Mouse (Mus musculus) midbrain, postnatal 0 days (tissue): ENCODE measurements around the gene Bpifb5. TPM values are rescaled to one million over a fixed set of nuclear protein-coding genes. Genes with fewer than 3 reads are reported as not detected.
"Not testable (repeated sequence)": the region's sequence is repeated elsewhere in the genome, so short reads cannot be mapped to it uniquely, and the experiment has no call there.

ENCODE experiments used
- ATAC-seq: fragments of 200-750 bp; cut with Nextera tagmentation; 2 replicates; pipeline ENCODE4 v1.8.0; 2017; ENCODE audit warnings: moderate number of reproducible peaks, mild to moderate bottlenecking, moderate TSS enrichment, moderate library complexity; ENCODE audit not compliant: low FRiP score
- DNase-seq: peaks from one replicate; pipeline ENCODE4 v3.0.0-alpha.2; 2015; ENCODE audit warnings: low spot score
- H3K27ac ChIP-seq: fragments of 300-500 bp; sonication (generic); 2 replicates; pipeline ENCODE4 v1.5.1; 2014; ENCODE audit warnings: low read depth, mild to moderate bottlenecking, low read length, mixed read lengths
- H3K27me3 ChIP-seq: fragments of 300-500 bp; sonication (generic); 2 replicates; pipeline ENCODE4 v1.6.1; 2014; ENCODE audit warnings: low read length, control low read depth, mixed read lengths; ENCODE audit not compliant: insufficient read depth
- H3K36me3 ChIP-seq: fragments of 300-500 bp; sonication (generic); 2 replicates; pipeline ENCODE4 v1.6.1; 2014; ENCODE audit warnings: low read length, control low read depth, mixed read lengths; ENCODE audit not compliant: insufficient read depth
- H3K4me1 ChIP-seq: fragments of 300-500 bp; sonication (generic); 2 replicates; pipeline ENCODE4 v1.6.1; 2014; ENCODE audit warnings: mild to moderate bottlenecking, control low read depth, antibody characterized with exemption, low read length, mixed read lengths; ENCODE audit not compliant: insufficient read depth
- H3K4me2 ChIP-seq: fragments of 300-500 bp; sonication (generic); 2 replicates; pipeline ENCODE4 v1.6.1; 2014; ENCODE audit warnings: low read depth, mild to moderate bottlenecking, low read length, mixed read lengths; ENCODE audit not compliant: poor library complexity, severe bottlenecking
- H3K4me3 ChIP-seq: fragments of 300-500 bp; sonication (generic); 2 replicates; pipeline ENCODE4 v1.5.1; 2014; ENCODE audit warnings: low read depth, mild to moderate bottlenecking, low read length, moderate library complexity
- H3K9ac ChIP-seq: fragments of 300-500 bp; sonication (generic); replicated peaks from 2 replicates; pipeline ENCODE4 v1.6.1; 2014; ENCODE audit warnings: mild to moderate bottlenecking, low read length, moderate library complexity, mixed read lengths; ENCODE audit not compliant: poor library complexity, severe bottlenecking
- H3K9me3 ChIP-seq: fragments of 300-500 bp; sonication (generic); 2 replicates; pipeline ENCODE4 v1.6.1; 2016; ENCODE audit warnings: low read length, control low read depth
- CTCF ChIP-seq: IDR thresholded peaks from 2 replicates; pipeline ENCODE4 v1.5.1; 2016; ENCODE audit warnings: antibody characterized with exemption, mild to moderate bottlenecking
- WGBS: fragments of 180-500 bp; shearing (Covaris S2); extraction: QIAGEN DNeasy Blood & Tissue Kit; methylation state at CpG from one replicate; pipeline ENCODE4 v1.1.7; 2014; 5-methylcytosine and 5-hydroxymethylcytosine counted together
- polyA plus RNA-seq: library from polyadenylated mRNA; unstranded; fragments of >200 nt; fragmentation: Nextera tagmentation; extraction: Ambion mirVana; gene quantifications from 2 replicates; pipeline ENCODE4 v1.2.1, GENCODE M21; 2015
- total RNA-seq: library from RNA; depleted of rRNA; stranded (reverse); fragments of >200 nt; gene quantifications from 2 replicates; pipeline ENCODE4 v1.2.3, GENCODE M21; 2014; rRNA removed

Bpifb5 gene
- total RNA-seq = 0.44 and 0.52 TPM in 2 replicates
- 0.27 TPM in 1 of 2 replicates, not detected in the other for polyA plus RNA-seq

GRCm38 (mm10) chr2:154223265-154223916, at the start of gene Bpifb5:
Gene Bpifb5 (plus strand): TSS chr2:154223742.
- 0 out of 2 replicates have a peak within 1 kb of the TSS, but pooled peaks have one; percentile 1 for H3K27ac ChIP-seq
- no peaks in the 10 kb centered on the region for H3K36me3 ChIP-seq
- no peaks in the 10 kb centered on the region for H3K27me3 ChIP-seq
- H3K4me2 ChIP-seq = no peak within 1 kb of the TSS
- H3K9me3 ChIP-seq = no peaks in the 10 kb centered on the region
- H3K9ac ChIP-seq = no peak within 1 kb of the TSS
- WGBS = 8% methylated on average over 14 of the region's 14 CpGs
- DNase-seq (peak; percentile 93), ATAC-seq (peak; percentile 82)
- H3K4me3 ChIP-seq = no peak within 1 kb of the TSS
- no peak for TF ChIP-seq CTCF
- H3K4me1 ChIP-seq = 0 out of 2 replicates have a peak, but pooled peaks cover 8% of the 10 kb centered on the region

GRCm38 (mm10) chr2:154181900-154182299, 41.6 kb upstream of the Bpifb5 start:
- H3K4me3 ChIP-seq, H3K9me3 ChIP-seq, H3K4me2 ChIP-seq, H3K27me3 ChIP-seq, H3K4me1 ChIP-seq, ATAC-seq, H3K9ac ChIP-seq, DNase-seq, H3K27ac ChIP-seq, H3K36me3 ChIP-seq: not testable (repeated sequence)
- 84% methylated on average over 7 of the region's 7 CpGs for WGBS

GRCm38 (mm10) chr2:154183061-154183460, 40.5 kb upstream of the Bpifb5 start:
- H3K4me2 ChIP-seq, H3K27me3 ChIP-seq, ATAC-seq, DNase-seq, H3K4me1 ChIP-seq, H3K27ac ChIP-seq, H3K9ac ChIP-seq, H3K9me3 ChIP-seq, H3K4me3 ChIP-seq, H3K36me3 ChIP-seq: not testable (repeated sequence)
- 80% methylated on average over 4 of the region's 4 CpGs for WGBS

DNA sequence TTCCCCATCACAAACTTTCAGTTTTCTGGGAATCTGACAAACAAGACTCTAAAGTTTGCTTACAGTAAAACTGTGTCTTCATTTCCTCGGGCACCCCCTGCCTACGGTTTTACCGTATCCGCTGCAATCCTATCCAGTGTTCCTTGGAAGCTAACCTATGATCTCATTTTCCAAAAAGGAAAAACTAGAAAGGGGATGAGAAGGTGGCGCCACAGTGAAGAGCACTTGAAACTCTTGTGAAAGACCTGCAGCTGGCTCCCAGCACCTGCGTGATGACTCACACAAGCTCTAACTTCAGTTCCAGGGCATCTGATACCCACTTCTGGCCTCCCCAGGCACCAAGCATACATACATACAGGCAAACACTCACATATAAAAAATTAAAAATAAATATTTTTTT, 38.2 kb upstream of the Bpifb5 start:
- TF ChIP-seq CTCF = no peak
- no peaks in the 10 kb centered on the region for H3K4me1 ChIP-seq
- H3K4me3 ChIP-seq = no peak overlapping the region
- DNase-seq (no peak), ATAC-seq (no peak)
- 90% methylated on average over 6 of the region's 6 CpGs for WGBS
- H3K9ac ChIP-seq = no peak overlapping the region
- H3K9me3 ChIP-seq = no peaks in the 10 kb centered on the region
- H3K27me3 ChIP-seq = no peaks in the 10 kb centered on the region
- H3K36me3 ChIP-seq = no peaks in the 10 kb centered on the region
- H3K27ac ChIP-seq = no peak overlapping the region
- H3K4me2 ChIP-seq = no peak overlapping the region

DNA sequence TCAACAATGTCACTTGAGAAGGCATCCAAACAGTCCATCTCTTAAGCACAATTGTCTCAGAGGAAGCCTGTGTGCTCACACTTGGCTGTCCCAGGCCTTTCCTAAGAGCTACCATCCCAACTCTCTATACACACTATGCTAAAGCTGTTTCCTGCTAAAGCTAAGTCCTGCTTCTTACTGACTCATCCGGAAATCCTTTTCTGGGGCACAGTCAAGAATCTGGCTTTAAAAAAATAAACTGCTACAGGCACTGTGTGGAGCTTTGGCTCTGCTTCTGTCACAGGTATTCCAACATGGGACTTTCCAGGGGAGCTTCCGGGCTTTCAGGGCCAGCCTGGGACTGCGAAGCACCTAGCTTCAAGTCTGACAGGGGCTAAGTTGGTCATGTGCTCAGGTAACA, 37.8 kb upstream of the Bpifb5 start:
- no peak overlapping the region for H3K4me2 ChIP-seq
- WGBS = 74% methylated on average over 3 of the region's 3 CpGs
- H3K36me3 ChIP-seq = no peaks in the 10 kb centered on the region
- H3K4me1 ChIP-seq = no peaks in the 10 kb centered on the region
- H3K4me3 ChIP-seq = no peak overlapping the region
- no peak for DNase-seq
- no peak for TF ChIP-seq CTCF
- H3K9ac ChIP-seq = no peak overlapping the region
- no peaks in the 10 kb centered on the region for H3K27me3 ChIP-seq
- H3K27ac ChIP-seq = no peak overlapping the region
- no peak for ATAC-seq
- no peaks in the 10 kb centered on the region for H3K9me3 ChIP-seq

DNA sequence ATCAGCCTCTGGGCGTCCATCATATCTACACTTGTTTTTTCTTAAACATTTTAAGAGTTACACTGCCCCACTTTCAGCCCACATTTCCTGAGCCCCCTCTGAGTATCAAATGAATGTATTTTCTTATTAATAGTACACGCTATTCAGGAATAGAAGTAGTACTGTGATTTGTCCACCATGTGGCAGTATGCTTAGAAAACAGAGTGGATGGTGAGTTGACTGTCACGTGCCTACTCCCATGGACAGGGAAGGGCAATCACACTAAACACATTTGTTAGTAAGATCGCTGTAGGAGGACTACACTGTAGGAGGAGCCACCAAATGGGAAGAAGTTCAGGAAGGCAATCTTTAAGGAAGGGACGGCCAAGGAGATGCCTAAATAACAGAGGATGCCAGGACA, 36.1 kb upstream of the Bpifb5 start:
- TF ChIP-seq CTCF = peak; percentile 47
- 45% methylated on average over 5 of the region's 5 CpGs for WGBS
- Histone ChIP-seq H3K4me3 (no peak overlapping the region), H3K4me1 (no peaks in the 10 kb centered on the region), H3K27ac (no peak overlapping the region), H3K36me3 (no peaks in the 10 kb centered on the region), H3K9me3 (no peaks in the 10 kb centered on the region), H3K4me2 (no peak overlapping the region), H3K9ac (no peak overlapping the region), H3K27me3 (no peaks in the 10 kb centered on the region)
- DNase-seq (peak; percentile 7), ATAC-seq (no peak)
